Mouse (Mus musculus): Measurements from ENCODE around the gene Grm2. TPM values are rescaled to one million over a fixed set of nuclear protein-coding genes. Genes with fewer than 3 reads are reported as not detected.

Grm2 gene
- polyA plus RNA-seq, 1 experiment from 2014 or later: 15.5 TPM

DNA sequence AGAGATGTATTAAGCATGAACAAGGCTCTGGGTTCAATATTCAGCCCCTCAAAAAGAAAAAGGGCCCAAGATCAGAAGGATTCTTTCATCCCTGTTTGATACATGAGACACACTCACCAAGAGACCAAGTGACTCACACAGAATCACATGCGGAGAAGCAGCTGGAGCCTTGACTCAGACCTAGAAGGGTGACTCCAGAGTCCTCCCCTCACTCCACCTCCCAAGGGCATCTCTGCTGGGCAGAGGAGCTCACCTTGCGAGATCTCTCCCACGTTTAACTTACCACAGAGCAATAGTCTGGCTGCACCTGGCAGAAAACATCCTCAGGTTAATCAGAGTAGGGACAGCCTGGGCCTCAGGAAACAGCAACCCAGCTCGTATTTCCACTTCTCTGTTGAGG, 22.4 kb upstream of the Grm2 start:
- H3K9ac ChIP-seq (ENCODE audit: low read length): no peak overlapping the region
- H3K27ac ChIP-seq (ENCODE audit: low read depth, low read length): no peak overlapping the region
- H3K27me3 ChIP-seq (ENCODE audit: control insufficient read depth, insufficient read depth, low read length): no peaks in the 10 kb centered on the region
- no peaks in the 10 kb centered on the region for H3K9me3 ChIP-seq (ENCODE audit: control insufficient read depth, low read length)
- no peak overlapping the region for H3K4me2 ChIP-seq
- WGBS: 76% methylated on average over 4 of the region's 4 CpGs
- no peaks in the 10 kb centered on the region for H3K4me1 ChIP-seq (ENCODE audit: control insufficient read depth, insufficient read depth, low read length)
- ATAC-seq (ENCODE audit: low FRiP score): no peak
- DNase-seq (ENCODE audit: low spot score, missing footprints): no peak
- H3K36me3 ChIP-seq (ENCODE audit: control insufficient read depth, insufficient read depth, low read length): no peaks in the 10 kb centered on the region; the same call in 1 of the 2 replicates
- no peak overlapping the region for H3K4me3 ChIP-seq (ENCODE audit: low read depth, low read length)

GRCm38 (mm10) chr9:106677702-106678101, 21.8 kb upstream of the Grm2 start:
- no peak overlapping the region for H3K4me2 ChIP-seq
- H3K4me3 ChIP-seq (ENCODE audit: low read depth, low read length): no peak overlapping the region
- ATAC-seq (ENCODE audit: low FRiP score) (no peak), DNase-seq (ENCODE audit: low spot score, missing footprints) (no peak)
- H3K27me3 ChIP-seq (ENCODE audit: control insufficient read depth, insufficient read depth, low read length): no peaks in the 10 kb centered on the region
- 93% methylated on average over 5 of the region's 5 CpGs for WGBS
- no peaks in the 10 kb centered on the region; the same call in 1 of the 2 replicates for H3K36me3 ChIP-seq (ENCODE audit: control insufficient read depth, insufficient read depth, low read length)
- H3K9me3 ChIP-seq (ENCODE audit: control insufficient read depth, low read length): no peaks in the 10 kb centered on the region
- no peak overlapping the region for H3K9ac ChIP-seq (ENCODE audit: low read length)
- H3K27ac ChIP-seq (ENCODE audit: low read depth, low read length): no peak overlapping the region
- no peaks in the 10 kb centered on the region for H3K4me1 ChIP-seq (ENCODE audit: control insufficient read depth, insufficient read depth, low read length)

DNA sequence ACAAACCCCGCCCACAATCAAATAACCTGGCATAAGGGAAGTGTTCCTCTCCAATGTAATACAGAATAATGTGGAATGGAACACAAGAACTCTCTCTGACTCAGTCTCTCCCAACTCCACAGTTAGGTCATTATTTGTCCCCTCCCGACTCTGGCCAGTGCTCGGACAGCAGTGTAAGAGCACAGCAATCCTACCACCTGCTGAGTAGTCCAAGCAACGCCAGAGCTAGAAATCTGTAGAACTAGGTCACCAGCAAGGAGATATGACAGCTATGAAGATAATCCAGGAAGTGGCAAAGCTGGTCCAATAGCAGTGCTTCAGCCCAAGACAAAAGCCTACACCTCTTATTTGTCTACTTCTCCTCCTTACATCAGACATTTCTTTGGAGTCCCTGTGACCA, 20.7 kb upstream of the Grm2 start:
- no peak for DNase-seq (ENCODE audit: low spot score, missing footprints)
- H3K4me3 ChIP-seq (ENCODE audit: low read depth, low read length): no peak overlapping the region
- no peaks in the 10 kb centered on the region for H3K9me3 ChIP-seq (ENCODE audit: control insufficient read depth, low read length)
- no peaks in the 10 kb centered on the region for H3K27me3 ChIP-seq (ENCODE audit: control insufficient read depth, insufficient read depth, low read length)
- no peaks in the 10 kb centered on the region; the same call in 1 of the 2 replicates for H3K36me3 ChIP-seq (ENCODE audit: control insufficient read depth, insufficient read depth, low read length)
- no peak overlapping the region for H3K9ac ChIP-seq (ENCODE audit: low read length)
- no peaks in the 10 kb centered on the region for H3K4me1 ChIP-seq (ENCODE audit: control insufficient read depth, insufficient read depth, low read length)
- no peak overlapping the region for H3K27ac ChIP-seq (ENCODE audit: low read depth, low read length)
- no peak for ATAC-seq (ENCODE audit: low FRiP score)
- H3K4me2 ChIP-seq: no peak overlapping the region
- 74% methylated on average over 4 of the region's 4 CpGs for WGBS

GRCm38 (mm10) chr9:106675965-106676364, 20.1 kb upstream of the Grm2 start:
- Histone ChIP-seq H3K4me1 (ENCODE audit: control insufficient read depth, insufficient read depth, low read length) (no peaks in the 10 kb centered on the region), H3K9me3 (ENCODE audit: control insufficient read depth, low read length) (no peaks in the 10 kb centered on the region), H3K9ac (ENCODE audit: low read length) (no peak overlapping the region), H3K36me3 (ENCODE audit: control insufficient read depth, insufficient read depth, low read length) (no peaks in the 10 kb centered on the region; the same call in 1 of the 2 replicates), H3K27me3 (ENCODE audit: control insufficient read depth, insufficient read depth, low read length) (no peaks in the 10 kb centered on the region), H3K4me2 (no peak overlapping the region), H3K27ac (ENCODE audit: low read depth, low read length) (no peak overlapping the region), H3K4me3 (ENCODE audit: low read depth, low read length) (no peak overlapping the region)
- ATAC-seq (ENCODE audit: low FRiP score) (0 out of 2 replicates have a peak, but pooled peaks have one; percentile 42), DNase-seq (ENCODE audit: low spot score, missing footprints) (no peak)
- WGBS: 77% methylated on average over 9 of the region's 9 CpGs

DNA sequence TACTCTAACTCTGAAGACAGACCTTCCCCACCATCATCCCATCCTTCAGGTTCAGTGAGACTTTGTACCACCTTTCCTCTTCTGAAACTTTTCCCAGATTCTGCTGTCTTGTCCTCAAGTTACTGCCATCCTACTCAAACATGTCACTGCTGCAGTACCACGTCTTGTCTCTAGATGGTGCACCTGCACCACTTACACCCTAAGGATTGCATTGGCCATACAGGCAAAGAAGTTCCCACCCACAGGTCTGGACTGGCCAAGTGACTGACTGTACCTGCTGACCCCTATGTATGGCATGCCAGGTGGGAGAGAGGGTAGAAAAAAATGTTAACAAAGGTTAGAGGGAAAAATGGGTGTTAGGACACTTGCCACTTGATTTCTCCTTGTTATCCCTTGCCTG, 19.6 kb upstream of the Grm2 start:
- WGBS: 0% methylated on average over 1 of the region's 1 CpGs
- Histone ChIP-seq H3K36me3 (ENCODE audit: control insufficient read depth, insufficient read depth, low read length) (no peaks in the 10 kb centered on the region; the same call in 1 of the 2 replicates), H3K4me1 (ENCODE audit: control insufficient read depth, insufficient read depth, low read length) (no peaks in the 10 kb centered on the region), H3K9ac (ENCODE audit: low read length) (no peak overlapping the region), H3K4me3 (ENCODE audit: low read depth, low read length) (no peak overlapping the region), H3K9me3 (ENCODE audit: control insufficient read depth, low read length) (no peaks in the 10 kb centered on the region), H3K27me3 (ENCODE audit: control insufficient read depth, insufficient read depth, low read length) (no peaks in the 10 kb centered on the region), H3K4me2 (no peak overlapping the region), H3K27ac (ENCODE audit: low read depth, low read length) (no peak overlapping the region)
- ATAC-seq (ENCODE audit: low FRiP score): peak; percentile 73; the same call in 1 of the 2 replicates
- peak; percentile 98 for DNase-seq (ENCODE audit: low spot score, missing footprints)

- Histone ChIP-seq H3K4me1 (ENCODE audit: control insufficient read depth, insufficient read depth, low read length) (no peaks in the 10 kb centered on the region), H3K36me3 (ENCODE audit: control insufficient read depth, insufficient read depth, low read length) (no peaks in the 10 kb centered on the region; the same call in 1 of the 2 replicates), H3K4me2 (no peak overlapping the region), H3K27me3 (ENCODE audit: control insufficient read depth, insufficient read depth, low read length) (no peaks in the 10 kb centered on the region), H3K4me3 (ENCODE audit: low read depth, low read length) (no peak overlapping the region), H3K27ac (ENCODE audit: low read depth, low read length) (no peak overlapping the region), H3K9me3 (ENCODE audit: control insufficient read depth, low read length) (no peaks in the 10 kb centered on the region), H3K9ac (ENCODE audit: low read length) (no peak overlapping the region)
- no peak for DNase-seq (ENCODE audit: low spot score, missing footprints)
- 80% methylated on average over 2 of the region's 2 CpGs for WGBS
- ATAC-seq (ENCODE audit: low FRiP score): no peak
These were observed 18.0 kb upstream of the Grm2 start for GRCm38 (mm10) chr9:106673860-106674259.

DNA sequence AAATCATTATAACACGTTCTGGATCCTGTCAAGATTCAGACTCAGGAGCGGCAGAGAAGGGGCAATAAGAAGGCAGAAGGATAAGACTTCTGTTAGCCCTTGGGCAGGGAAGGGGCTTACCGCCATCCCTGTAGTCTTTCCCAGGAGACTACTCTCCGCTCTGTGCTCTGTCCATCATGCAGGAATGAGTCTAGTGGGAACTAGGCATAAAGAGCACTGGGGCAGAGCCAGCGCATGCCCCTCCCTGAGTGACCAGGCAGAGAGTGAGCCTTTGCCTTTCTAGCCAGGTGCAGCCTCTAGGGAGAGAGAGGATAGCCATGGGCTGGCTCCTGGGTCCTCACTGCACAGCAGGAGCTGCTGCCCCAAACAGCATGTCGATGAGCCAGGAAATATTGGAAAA, 9.0 kb upstream of the Grm2 start:
- H3K4me3 ChIP-seq (ENCODE audit: low read depth, low read length): no peak overlapping the region
- no peaks in the 10 kb centered on the region for H3K27me3 ChIP-seq (ENCODE audit: control insufficient read depth, insufficient read depth, low read length)
- DNase-seq (ENCODE audit: low spot score, missing footprints): peak; percentile 53
- 0 out of 2 replicates have a peak, but pooled peaks cover 3% of the 10 kb centered on the region for H3K36me3 ChIP-seq (ENCODE audit: control insufficient read depth, insufficient read depth, low read length)
- no peak for ATAC-seq (ENCODE audit: low FRiP score)
- WGBS: 78% methylated on average over 6 of the region's 6 CpGs
- peak overlapping the region; percentile 41; the same call in 1 of the 2 replicates for H3K27ac ChIP-seq (ENCODE audit: low read depth, low read length)
- no peak overlapping the region for H3K9ac ChIP-seq (ENCODE audit: low read length)
- H3K4me2 ChIP-seq: no peak overlapping the region
- peaks cover 7% of the 10 kb centered on the region; the same call in 1 of the 2 replicates for H3K4me1 ChIP-seq (ENCODE audit: control insufficient read depth, insufficient read depth, low read length)
- no peaks in the 10 kb centered on the region for H3K9me3 ChIP-seq (ENCODE audit: control insufficient read depth, low read length)

DNA sequence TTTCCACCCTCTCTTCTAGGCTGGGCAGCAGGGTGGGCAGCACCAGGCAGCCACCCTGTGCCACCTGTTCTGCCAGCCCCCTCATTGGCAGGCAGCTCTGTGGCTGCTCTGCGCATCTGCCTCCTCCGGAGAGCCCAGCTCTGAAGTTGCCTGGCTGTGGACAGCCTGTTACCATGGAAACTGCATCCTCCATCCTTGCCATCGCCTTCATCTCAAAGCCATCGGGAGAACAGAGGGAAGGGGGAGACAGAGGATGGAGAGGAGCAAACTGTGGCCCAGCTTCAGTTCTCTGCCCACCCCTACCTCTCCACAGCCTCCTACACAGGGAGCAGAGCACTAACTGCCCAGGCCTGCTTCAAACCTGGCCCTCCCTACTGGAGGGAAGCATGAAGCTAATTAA, 8.6 kb upstream of the Grm2 start:
- no peaks in the 10 kb centered on the region for H3K9me3 ChIP-seq (ENCODE audit: control insufficient read depth, low read length)
- no peaks in the 10 kb centered on the region for H3K27me3 ChIP-seq (ENCODE audit: control insufficient read depth, insufficient read depth, low read length)
- 49% methylated on average over 4 of the region's 4 CpGs for WGBS
- peak overlapping the region; percentile 41; the same call in 1 of the 2 replicates for H3K27ac ChIP-seq (ENCODE audit: low read depth, low read length)
- H3K4me3 ChIP-seq (ENCODE audit: low read depth, low read length): no peak overlapping the region
- peak; percentile 53; the same call in 1 of the 2 replicates for ATAC-seq (ENCODE audit: low FRiP score)
- H3K4me1 ChIP-seq (ENCODE audit: control insufficient read depth, insufficient read depth, low read length): peaks cover 8% of the 10 kb centered on the region
- no peak overlapping the region for H3K9ac ChIP-seq (ENCODE audit: low read length)
- H3K4me2 ChIP-seq: no peak overlapping the region
- H3K36me3 ChIP-seq (ENCODE audit: control insufficient read depth, insufficient read depth, low read length): 0 out of 2 replicates have a peak, but pooled peaks cover 3% of the 10 kb centered on the region
- peak; percentile 79 for DNase-seq (ENCODE audit: low spot score, missing footprints)

- no peak overlapping the region for H3K4me3 ChIP-seq (ENCODE audit: low read depth, low read length)
- no peaks in the 10 kb centered on the region for H3K9me3 ChIP-seq (ENCODE audit: control insufficient read depth, low read length)
- H3K4me2 ChIP-seq: no peak overlapping the region
- H3K27me3 ChIP-seq (ENCODE audit: control insufficient read depth, insufficient read depth, low read length): no peaks in the 10 kb centered on the region
- H3K9ac ChIP-seq (ENCODE audit: low read length): no peak overlapping the region
- 0 out of 2 replicates have a peak, but pooled peaks cover 4% of the 10 kb centered on the region for H3K36me3 ChIP-seq (ENCODE audit: control insufficient read depth, insufficient read depth, low read length)
- ATAC-seq (ENCODE audit: low FRiP score) (no peak), DNase-seq (ENCODE audit: low spot score, missing footprints) (no peak)
- no peak overlapping the region for H3K27ac ChIP-seq (ENCODE audit: low read depth, low read length)
- peaks cover 12% of the 10 kb centered on the region for H3K4me1 ChIP-seq (ENCODE audit: control insufficient read depth, insufficient read depth, low read length)
- 83% methylated on average over 6 of the region's 6 CpGs for WGBS
These were observed 7.3 kb upstream of the Grm2 start for GRCm38 (mm10) chr9:106663200-106663599.
